Mouse (Mus musculus) midbrain, embryonic 14.5 days (tissue): ENCODE data around the gene Nemf. TPM values are rescaled to one million over a fixed set of nuclear protein-coding genes. Genes with fewer than 3 reads are reported as not detected.

Experiments used
- ATAC-seq: fragments of 200-750 bp; cut with Nextera tagmentation; 2 replicates; pipeline ENCODE4 v1.8.0; 2017; ENCODE audit warnings: moderate number of reproducible peaks, moderate library complexity; ENCODE audit not compliant: low FRiP score, low TSS enrichment
- DNase-seq: peaks from one replicate; pipeline ENCODE4 v3.0.0-alpha.2; 2015
- H3K27ac ChIP-seq: fragments of 300-500 bp; sonication (generic); replicated peaks from 2 replicates; pipeline ENCODE4 v1.5.1; 2014; ENCODE audit warnings: mild to moderate bottlenecking, low read depth, low read length, moderate library complexity
- H3K27me3 ChIP-seq: fragments of 300-500 bp; sonication (generic); 2 replicates; pipeline ENCODE4 v1.6.1; 2014; ENCODE audit warnings: low read length, control low read depth, mixed read lengths; ENCODE audit not compliant: control insufficient read depth, insufficient read depth
- H3K36me3 ChIP-seq: fragments of 300-500 bp; sonication (generic); 2 replicates; pipeline ENCODE4 v1.6.1; 2014; ENCODE audit warnings: low read length, control low read depth; ENCODE audit not compliant: control insufficient read depth, insufficient read depth
- H3K4me1 ChIP-seq: fragments of 300-500 bp; sonication (generic); 2 replicates; pipeline ENCODE4 v1.6.1; 2014; ENCODE audit warnings: mild to moderate bottlenecking, antibody characterized with exemption, low read length, control low read depth; ENCODE audit not compliant: control insufficient read depth, insufficient read depth
- H3K4me2 ChIP-seq: fragments of 300-500 bp; sonication (generic); 2 replicates; pipeline ENCODE4 v1.6.1; 2014; ENCODE audit warnings: mild to moderate bottlenecking, low read length, moderate library complexity
- H3K4me3 ChIP-seq: fragments of 300-500 bp; sonication (generic); replicated peaks from 2 replicates; pipeline ENCODE4 v1.5.1; 2014; ENCODE audit warnings: low read depth, low read length
- H3K9ac ChIP-seq: fragments of 300-500 bp; sonication (generic); replicated peaks from 2 replicates; pipeline ENCODE4 v1.6.1; 2014; ENCODE audit warnings: mild to moderate bottlenecking, low read length, moderate library complexity
- H3K9me3 ChIP-seq: fragments of 300-500 bp; sonication (generic); 2 replicates; pipeline ENCODE4 v1.6.1; 2016; ENCODE audit warnings: low read length, control low read depth, mixed read lengths; ENCODE audit not compliant: control insufficient read depth
- WGBS: fragments of 180-500 bp; shearing (Covaris S2); extraction: QIAGEN DNeasy Blood & Tissue Kit; methylation state at CpG from one replicate; pipeline ENCODE4 v1.1.7; 2014; 5-methylcytosine and 5-hydroxymethylcytosine counted together
- polyA plus RNA-seq: library from polyadenylated mRNA; unstranded; fragments of >200 nt; fragmentation: Nextera tagmentation; extraction: Ambion mirVana; gene quantifications from 2 replicates; pipeline ENCODE4 v1.2.1, GENCODE M21; 2014

The Nemf gene
- polyA plus RNA-seq, 1 experiment from 2014 or later, result 87.1 TPM

GRCm38 (mm10) chr12:69295651-69296050, 61.3 kb downstream of the Nemf start:
- H3K27me3 ChIP-seq, result no peaks in the 10 kb centered on the region
- H3K9ac ChIP-seq, result peak overlapping the region; percentile 99; the same call in 1 of the 2 replicates
- ATAC-seq (no peak), DNase-seq (no peak)
- peak overlapping the region; percentile 96 for H3K27ac ChIP-seq
- H3K9me3 ChIP-seq, result no peaks in the 10 kb centered on the region
- H3K4me3 ChIP-seq, result no peak overlapping the region
- peak overlapping the region; percentile 81 for H3K4me2 ChIP-seq
- H3K4me1 ChIP-seq, result peaks cover 17% of the 10 kb centered on the region
- 70% methylated on average over 4 of the region's 4 CpGs for WGBS
- H3K36me3 ChIP-seq, result peaks cover 12% of the 10 kb centered on the region

GRCm38 (mm10) chr12:69294936-69295335, 62.0 kb downstream of the Nemf start:
- H3K27me3 ChIP-seq, result no peaks in the 10 kb centered on the region
- WGBS, result 77% methylated on average over 2 of the region's 2 CpGs
- no peak overlapping the region for H3K27ac ChIP-seq
- DNase-seq (no peak), ATAC-seq (no peak)
- peaks cover 17% of the 10 kb centered on the region for H3K4me1 ChIP-seq
- H3K4me2 ChIP-seq, result no peak overlapping the region
- peaks cover 6% of the 10 kb centered on the region; the same call in 1 of the 2 replicates for H3K36me3 ChIP-seq
- no peak overlapping the region for H3K9ac ChIP-seq
- H3K4me3 ChIP-seq, result no peak overlapping the region
- no peaks in the 10 kb centered on the region for H3K9me3 ChIP-seq

- H3K4me1 ChIP-seq, result peaks cover 11% of the 10 kb centered on the region
- no peak for ATAC-seq
- 75% methylated on average over 2 of the region's 2 CpGs for WGBS
- no peaks in the 10 kb centered on the region for H3K9me3 ChIP-seq
- H3K36me3 ChIP-seq, result peaks cover 2% of the 10 kb centered on the region; the same call in 1 of the 2 replicates
- no peak overlapping the region for H3K9ac ChIP-seq
- no peaks in the 10 kb centered on the region for H3K27me3 ChIP-seq
- H3K4me2 ChIP-seq, result no peak overlapping the region
- no peak overlapping the region for H3K27ac ChIP-seq
- no peak overlapping the region for H3K4me3 ChIP-seq
- DNase-seq, result no peak
Measured at GRCm38 (mm10) chr12:69293815-69294214, 63.1 kb downstream of the Nemf start.

- H3K36me3 ChIP-seq, result no peaks in the 10 kb centered on the region
- 89% methylated on average over 6 of the region's 6 CpGs for WGBS
- ATAC-seq, result no peak
Measured at GRCm38 (mm10) chr12:69292401-69292800, 64.6 kb downstream of the Nemf start.

GRCm38 (mm10) chr12:69288699-69289098, 68.3 kb downstream of the Nemf start:
- Histone ChIP-seq H3K4me1 (no peaks in the 10 kb centered on the region), H3K9ac (no peak overlapping the region), H3K27ac (no peak overlapping the region), H3K36me3 (no peaks in the 10 kb centered on the region), H3K4me3 (no peak overlapping the region), H3K4me2 (no peak overlapping the region), H3K27me3 (no peaks in the 10 kb centered on the region), H3K9me3 (no peaks in the 10 kb centered on the region)
- DNase-seq (no peak), ATAC-seq (no peak)
- WGBS, result 77% methylated on average over 9 of the region's 9 CpGs

More at GRCm38 (mm10) chr12:69292401-69292800, 64.6 kb downstream of the Nemf start:
- Histone ChIP-seq H3K27me3 (no peaks in the 10 kb centered on the region), H3K9ac (no peak overlapping the region), H3K9me3 (no peaks in the 10 kb centered on the region), H3K4me2 (no peak overlapping the region), H3K4me3 (no peak overlapping the region), H3K4me1 (no peaks in the 10 kb centered on the region), H3K27ac (no peak overlapping the region)
- no peak for DNase-seq

GRCm38 (mm10) chr12:69287535-69287934, 69.4 kb downstream of the Nemf start:
- ATAC-seq, result no peak
- Histone ChIP-seq H3K9me3 (no peaks in the 10 kb centered on the region), H3K4me3 (no peak overlapping the region), H3K9ac (no peak overlapping the region), H3K27ac (no peak overlapping the region), H3K36me3 (no peaks in the 10 kb centered on the region), H3K4me1 (no peaks in the 10 kb centered on the region), H3K27me3 (no peaks in the 10 kb centered on the region), H3K4me2 (no peak overlapping the region)
- no peak for DNase-seq
- 89% methylated on average over 8 of the region's 8 CpGs for WGBS

- Histone ChIP-seq H3K4me1 (no peaks in the 10 kb centered on the region), H3K4me2 (no peak overlapping the region), H3K27ac (no peak overlapping the region), H3K9ac (no peak overlapping the region), H3K9me3 (no peaks in the 10 kb centered on the region), H3K4me3 (no peak overlapping the region), H3K27me3 (no peaks in the 10 kb centered on the region), H3K36me3 (no peaks in the 10 kb centered on the region)
- no peak for ATAC-seq
- WGBS, result 82% methylated on average over 7 of the region's 7 CpGs
- DNase-seq, result no peak
Measured at GRCm38 (mm10) chr12:69283146-69283545, 73.8 kb downstream of the Nemf start.

GRCm38 (mm10) chr12:69280915-69281314, 76.0 kb downstream of the Nemf start:
- H3K27ac ChIP-seq, result no peak overlapping the region
- no peak for ATAC-seq

GRCm38 (mm10) chr12:69279931-69280469, 77.0 kb downstream of the Nemf start:
- Histone ChIP-seq H3K4me1 (no peaks in the 10 kb centered on the region), H3K9me3 (no peaks in the 10 kb centered on the region), H3K9ac (no peak overlapping the region), H3K36me3 (no peaks in the 10 kb centered on the region), H3K27ac (no peak overlapping the region), H3K27me3 (no peaks in the 10 kb centered on the region), H3K4me2 (no peak overlapping the region), H3K4me3 (no peak overlapping the region)
- DNase-seq (no peak), ATAC-seq (no peak)
- 64% methylated on average over 1 of the region's 1 CpGs for WGBS

More at GRCm38 (mm10) chr12:69280915-69281314, 76.0 kb downstream of the Nemf start:
- H3K4me1 ChIP-seq, result no peaks in the 10 kb centered on the region
- 87% methylated on average over 3 of the region's 3 CpGs for WGBS
- no peak for DNase-seq
- no peaks in the 10 kb centered on the region for H3K9me3 ChIP-seq
- no peaks in the 10 kb centered on the region for H3K27me3 ChIP-seq
- H3K36me3 ChIP-seq, result no peaks in the 10 kb centered on the region
- no peak overlapping the region for H3K9ac ChIP-seq
- no peak overlapping the region for H3K4me3 ChIP-seq
- no peak overlapping the region for H3K4me2 ChIP-seq
